Mouse (Mus musculus) heart, embryonic 16.5 days (tissue): Measurements from ENCODE around the gene Ahdc1. TPM values are rescaled to one million over a fixed set of nuclear protein-coding genes. Genes with fewer than 3 reads are reported as not detected.
A peak's percentile ranks its signal among the peaks of the same experiment; 100 is the strongest.
"Not testable (repeated sequence)": the region's sequence is repeated elsewhere in the genome, so short reads cannot be mapped to it uniquely, and the experiment has no call there.

Source experiments
- ATAC-seq: fragments of 200-750 bp; cut with Nextera tagmentation; replicated peaks from 2 replicates; pipeline ENCODE4 v1.8.0; 2017; ENCODE audit warnings: moderate number of reproducible peaks; ENCODE audit not compliant: insufficient read depth, low FRiP score; ENCODE audit errors: extremely low read depth
- H3K27ac ChIP-seq: fragments of 300-500 bp; sonication (generic); 2 replicates; pipeline ENCODE4 v1.5.1; 2014; ENCODE audit warnings: mild to moderate bottlenecking, low read length, control low read depth, moderate library complexity
- H3K27me3 ChIP-seq: fragments of 300-500 bp; sonication (generic); 2 replicates; pipeline ENCODE4 v1.6.1; 2014; ENCODE audit warnings: low read length, mixed read lengths; ENCODE audit not compliant: control insufficient read depth, insufficient read depth
- H3K36me3 ChIP-seq: fragments of 300-500 bp; sonication (generic); 2 replicates; pipeline ENCODE4 v1.6.1; 2014; ENCODE audit not compliant: control insufficient read depth, insufficient read depth
- H3K4me1 ChIP-seq: fragments of 300-500 bp; sonication (generic); 2 replicates; pipeline ENCODE4 v1.6.1; 2014; ENCODE audit warnings: low read length, mixed read lengths; ENCODE audit not compliant: control insufficient read depth, insufficient read depth
- H3K4me2 ChIP-seq: fragments of 300-500 bp; sonication (generic); 2 replicates; pipeline ENCODE4 v1.6.1; 2014; ENCODE audit warnings: low read depth, mild to moderate bottlenecking, control low read depth, low read length
- H3K4me3 ChIP-seq: fragments of 300-500 bp; sonication (generic); 2 replicates; pipeline ENCODE4 v1.5.1; 2014; ENCODE audit warnings: mild to moderate bottlenecking, control low read depth, low read length
- H3K9ac ChIP-seq: fragments of 300-500 bp; sonication (generic); 2 replicates; pipeline ENCODE4 v1.6.1; 2014; ENCODE audit warnings: low read length, control low read depth
- H3K9me3 ChIP-seq: fragments of 300-500 bp; sonication (generic); replicated peaks from 2 replicates; pipeline ENCODE4 v1.6.1; 2016; ENCODE audit warnings: low read length; ENCODE audit not compliant: control insufficient read depth
- WGBS: fragments of 180-500 bp; shearing (Covaris S2); extraction: QIAGEN DNeasy Blood & Tissue Kit; methylation state at CpG from one replicate; pipeline ENCODE4 v1.1.7; 2014; 5-methylcytosine and 5-hydroxymethylcytosine counted together
- polyA plus RNA-seq: library from polyadenylated mRNA; unstranded; fragments of >200 nt; fragmentation: Nextera tagmentation; extraction: Ambion mirVana; gene quantifications from 2 replicates; pipeline ENCODE4 v1.2.1, GENCODE M21; 2015

The Ahdc1 gene
- polyA plus RNA-seq, 1 experiment from 2014 or later, result 7.2 TPM

DNA sequence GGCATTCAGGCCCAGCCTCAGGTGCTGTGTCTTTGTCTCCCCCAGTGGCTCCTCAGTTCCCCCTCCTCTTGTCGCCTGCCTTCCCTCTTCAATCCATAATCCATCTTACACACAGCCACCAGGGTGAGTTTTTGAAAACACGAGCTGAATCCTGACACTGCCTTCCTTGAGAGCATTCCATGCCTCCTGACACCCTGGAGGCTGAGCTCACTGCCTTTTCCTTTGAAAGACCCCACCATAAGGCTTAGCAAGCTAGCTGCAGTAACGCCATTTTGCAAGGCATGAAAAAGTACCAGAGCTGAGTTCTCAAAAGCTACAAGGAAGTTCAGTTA is 84.6 kb downstream of the Ahdc1 start:
- Histone ChIP-seq H3K4me1 (peaks cover 51% of the 10 kb centered on the region), H3K4me2 (peak overlapping the region; percentile 30), H3K4me3 (peak overlapping the region; percentile 31), H3K27ac (peak overlapping the region; percentile 96), H3K9ac (peak overlapping the region; percentile 50)
- H3K27me3 ChIP-seq, H3K9me3 ChIP-seq, H3K36me3 ChIP-seq, ATAC-seq: not testable (repeated sequence)
- 25% methylated on average over 3 of the region's 3 CpGs for WGBS

DNA sequence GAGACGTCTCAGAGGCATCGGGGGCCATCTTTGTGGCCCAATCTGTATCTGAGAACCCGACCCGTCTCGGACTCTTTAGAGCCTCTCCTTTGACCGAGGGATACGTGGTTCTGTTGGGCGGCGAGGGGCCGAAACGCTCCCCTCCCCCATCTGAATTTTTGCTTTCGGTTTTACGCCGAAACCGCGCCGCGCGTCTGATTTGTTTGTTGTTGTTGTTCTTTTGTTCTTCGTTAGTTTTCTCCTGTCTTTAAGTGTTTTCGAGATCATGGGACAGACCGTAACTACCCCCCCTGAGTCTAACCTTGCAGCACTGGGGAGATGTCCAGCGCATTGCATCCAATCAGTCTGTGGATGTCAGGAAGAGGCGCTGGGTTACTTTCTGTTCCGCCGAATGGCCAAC is 85.6 kb downstream of the Ahdc1 start:
- not testable (repeated sequence) for H3K36me3 ChIP-seq
- WGBS, result 0% methylated on average over 13 of the region's 26 CpGs

GRCm38 (mm10) chr4:133101751-133102150 is 90.7 kb downstream of the Ahdc1 start:
- Histone ChIP-seq H3K27ac (no peak overlapping the region), H3K27me3 (no peaks in the 10 kb centered on the region), H3K4me2 (no peak overlapping the region), H3K9me3 (no peaks in the 10 kb centered on the region), H3K4me3 (no peak overlapping the region), H3K36me3 (no peaks in the 10 kb centered on the region), H3K4me1 (peaks cover 12% of the 10 kb centered on the region), H3K9ac (no peak overlapping the region)
- WGBS, result 75% methylated on average over 9 of the region's 9 CpGs
- ATAC-seq, result no peak

More for the DNA sequence above, 85.6 kb downstream of the Ahdc1 start:
- H3K9me3 ChIP-seq, H3K9ac ChIP-seq, H3K27me3 ChIP-seq, ATAC-seq, H3K4me2 ChIP-seq, H3K27ac ChIP-seq: not testable (repeated sequence)
- peak overlapping the region; percentile 40 for H3K4me3 ChIP-seq
- H3K4me1 ChIP-seq, result peaks cover 41% of the 10 kb centered on the region

- Histone ChIP-seq H3K27me3 (no peaks in the 10 kb centered on the region), H3K4me2 (peak overlapping the region; percentile 11; the same call in 1 of the 2 replicates), H3K9me3 (no peaks in the 10 kb centered on the region), H3K9ac (peak overlapping the region; percentile 26; the same call in 1 of the 2 replicates), H3K4me3 (no peak overlapping the region), H3K36me3 (no peaks in the 10 kb centered on the region), H3K4me1 (peaks cover 28% of the 10 kb centered on the region), H3K27ac (peak overlapping the region; percentile 54)
- WGBS, result 24% methylated on average over 16 of the region's 16 CpGs
- ATAC-seq, result 0 out of 2 replicates have a peak, but pooled peaks have one; percentile 24
Observed at GRCm38 (mm10) chr4:133103525-133104193, 92.6 kb downstream of the Ahdc1 start.

- peaks cover 32% of the 10 kb centered on the region for H3K4me1 ChIP-seq
- no peak for ATAC-seq
- H3K9ac ChIP-seq, result peak overlapping the region; percentile 26
- H3K27me3 ChIP-seq, result no peaks in the 10 kb centered on the region
- H3K4me2 ChIP-seq, result no peak overlapping the region
- WGBS, result 34% methylated on average over 10 of the region's 10 CpGs
- no peaks in the 10 kb centered on the region for H3K36me3 ChIP-seq
- peak overlapping the region; percentile 54 for H3K27ac ChIP-seq
- no peaks in the 10 kb centered on the region for H3K9me3 ChIP-seq
- H3K4me3 ChIP-seq, result no peak overlapping the region
Observed at GRCm38 (mm10) chr4:133104194-133104569, 93.1 kb downstream of the Ahdc1 start.

DNA sequence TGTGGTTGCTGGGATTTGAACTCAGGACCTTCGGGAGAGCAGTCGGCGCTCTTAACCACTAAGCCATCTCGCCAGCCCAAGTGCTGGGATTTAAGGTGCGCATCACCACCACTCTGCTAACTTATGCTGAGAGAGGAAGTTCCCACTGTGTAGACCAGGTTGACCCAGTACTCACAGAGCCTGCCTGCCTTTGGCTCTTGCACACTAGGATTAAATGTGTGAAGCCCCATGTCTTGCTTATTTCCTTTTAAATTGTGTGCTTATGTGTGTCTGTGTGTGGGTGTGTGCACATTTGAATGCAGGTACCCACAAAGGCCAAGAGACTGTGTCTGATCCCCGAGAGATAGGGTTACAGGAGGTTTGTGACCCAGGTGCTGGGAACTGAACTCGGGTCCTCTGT is 95.6 kb downstream of the Ahdc1 start:
- no peak for ATAC-seq
- WGBS, result 93% methylated on average over 7 of the region's 7 CpGs
- H3K9ac ChIP-seq, result no peak overlapping the region
- no peak overlapping the region for H3K27ac ChIP-seq
- no peaks in the 10 kb centered on the region for H3K27me3 ChIP-seq
- H3K36me3 ChIP-seq, result no peaks in the 10 kb centered on the region
- no peak overlapping the region for H3K4me3 ChIP-seq
- H3K4me1 ChIP-seq, result peaks cover 32% of the 10 kb centered on the region
- no peaks in the 10 kb centered on the region for H3K9me3 ChIP-seq
- no peak overlapping the region for H3K4me2 ChIP-seq

DNA sequence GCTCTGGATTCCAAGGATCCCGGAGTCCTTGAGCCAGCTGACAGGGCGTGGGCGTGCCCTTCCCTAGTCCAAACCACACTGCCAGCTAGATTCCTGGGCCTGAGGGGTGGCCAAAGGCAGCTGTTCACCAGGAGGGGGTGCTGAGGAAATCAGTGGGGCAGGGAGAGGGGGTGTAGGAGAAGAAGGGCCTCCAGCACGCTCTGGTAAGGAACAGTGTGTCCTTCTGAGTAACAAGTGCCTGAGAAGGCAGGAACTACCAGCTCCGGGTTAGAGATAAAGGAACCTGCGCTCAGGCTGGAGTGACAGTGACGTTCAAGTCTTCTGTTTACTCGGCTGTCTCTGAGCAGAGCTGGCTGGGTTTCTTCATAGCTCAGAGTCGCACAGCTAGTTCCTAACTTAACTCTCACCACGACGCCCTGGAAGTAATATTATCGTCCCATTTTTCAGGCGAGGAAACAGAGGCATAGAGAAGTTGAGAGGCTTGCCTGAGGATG is 96.8 kb downstream of the Ahdc1 start:
- 28% methylated on average over 13 of the region's 13 CpGs for WGBS
- no peak for ATAC-seq
- no peak overlapping the region for H3K4me3 ChIP-seq

DNA sequence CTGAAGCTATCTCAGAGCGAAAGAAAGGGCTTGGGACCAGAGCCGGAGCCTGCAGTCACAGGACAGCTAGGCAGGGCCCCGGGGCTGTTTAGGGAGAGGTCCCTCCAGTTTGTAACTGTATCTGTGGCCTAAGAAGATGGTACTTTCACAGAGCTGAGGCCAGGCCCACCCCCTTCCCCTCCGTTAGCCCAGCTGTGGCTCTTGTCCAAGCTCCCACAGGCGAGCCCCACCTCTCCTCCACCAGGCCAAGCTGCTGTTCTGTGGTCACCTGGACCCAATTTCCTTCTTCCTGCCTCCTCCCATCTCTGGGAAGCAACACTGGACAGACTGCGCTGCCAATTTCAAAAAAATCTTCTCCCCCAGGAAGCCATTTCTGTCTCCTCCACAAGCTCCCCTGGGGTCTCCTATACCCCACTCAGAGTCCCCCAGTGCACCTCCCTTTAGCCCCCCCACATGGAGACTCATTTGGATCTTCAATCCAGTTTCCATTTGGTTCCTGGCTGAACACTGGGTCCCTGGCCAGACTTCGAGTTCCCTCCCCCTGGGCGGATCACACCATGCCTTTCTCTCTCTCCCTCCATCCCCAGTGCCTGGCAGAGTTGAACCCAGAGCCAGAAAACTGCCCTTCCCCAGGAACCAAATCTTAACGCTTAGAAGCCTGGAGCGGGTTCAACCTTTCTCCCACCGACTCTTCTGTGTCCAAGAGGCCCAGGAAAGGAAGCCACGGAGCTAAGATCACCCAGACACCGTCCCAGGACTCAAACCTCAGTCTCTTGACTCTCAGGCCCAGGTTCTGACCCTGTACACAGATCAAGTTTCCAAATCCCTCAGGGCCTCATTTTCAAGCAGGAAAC is 97.6 kb downstream of the Ahdc1 start:
- 64% methylated on average over 13 of the region's 13 CpGs for WGBS
- Histone ChIP-seq H3K9ac (peak overlapping the region; percentile 34; the same call in 1 of the 2 replicates), H3K36me3 (no peaks in the 10 kb centered on the region)

More for the DNA sequence above, 96.8 kb downstream of the Ahdc1 start:
- H3K9me3 ChIP-seq, result no peaks in the 10 kb centered on the region
- peak overlapping the region; percentile 70 for H3K27ac ChIP-seq
- H3K4me1 ChIP-seq, result peaks cover 32% of the 10 kb centered on the region
- 0 out of 2 replicates have a peak overlapping the region, but pooled peaks have one; percentile 21 for H3K9ac ChIP-seq
- H3K27me3 ChIP-seq, result no peaks in the 10 kb centered on the region
- no peaks in the 10 kb centered on the region for H3K36me3 ChIP-seq
- no peak overlapping the region; the same call in 1 of the 2 replicates for H3K4me2 ChIP-seq

GRCm38 (mm10) chr4:133109335-133109801 is 98.3 kb downstream of the Ahdc1 start:
- Histone ChIP-seq H3K36me3 (no peaks in the 10 kb centered on the region), H3K4me2 (no peak overlapping the region), H3K9ac (no peak overlapping the region), H3K4me3 (no peak overlapping the region), H3K4me1 (peaks cover 23% of the 10 kb centered on the region), H3K9me3 (no peaks in the 10 kb centered on the region), H3K27ac (no peak overlapping the region; the same call in 1 of the 2 replicates), H3K27me3 (no peaks in the 10 kb centered on the region)
- WGBS, result 87% methylated on average over 5 of the region's 5 CpGs
- no peak for ATAC-seq

More for the DNA sequence above, 97.6 kb downstream of the Ahdc1 start:
- Histone ChIP-seq H3K4me3 (no peak overlapping the region), H3K4me1 (peaks cover 30% of the 10 kb centered on the region), H3K27me3 (no peaks in the 10 kb centered on the region), H3K9me3 (no peaks in the 10 kb centered on the region), H3K4me2 (no peak overlapping the region), H3K27ac (peak overlapping the region; percentile 70)
- 0 out of 2 replicates have a peak, but pooled peaks have one; percentile 11 for ATAC-seq
